Mouse (Mus musculus): Measurements from ENCODE around the gene Wwc1. TPM values are rescaled to one million over a fixed set of nuclear protein-coding genes. Genes with fewer than 3 reads are reported as not detected.
A peak's percentile ranks its signal among the peaks of the same experiment; 100 is the strongest.

Gene Wwc1
- polyA plus RNA-seq, 1 experiment from 2014 or later, result 4.1 TPM

GRCm38 (mm10) chr11:35870961-35871360, 109.4 kb downstream of the Wwc1 start:
- no peak overlapping the region for H3K27ac ChIP-seq (replicated peaks; ENCODE audit: low read depth, low read length)
- H3K4me2 ChIP-seq (ENCODE audit: low read depth, low read length), result no peak overlapping the region
- H3K9ac ChIP-seq (ENCODE audit: low read depth, low read length), result no peak overlapping the region
- 0 out of 2 replicates have a peak, but pooled peaks cover 5% of the 10 kb centered on the region for H3K36me3 ChIP-seq (ENCODE audit: control insufficient read depth, insufficient read depth, low read length)
- 57% methylated on average over 9 of the region's 9 CpGs for WGBS
- no peak overlapping the region for H3K4me3 ChIP-seq (ENCODE audit: low read depth, low read length)
- H3K9me3 ChIP-seq (ENCODE audit: control insufficient read depth, low read length), result no peaks in the 10 kb centered on the region
- ATAC-seq (ENCODE audit: low read depth) (no peak), DNase-seq (ENCODE audit: low spot score) (no peak)
- no peaks in the 10 kb centered on the region for H3K4me1 ChIP-seq (ENCODE audit: control insufficient read depth, insufficient read depth, low read length)
- no peaks in the 10 kb centered on the region for H3K27me3 ChIP-seq (replicated peaks; ENCODE audit: control insufficient read depth, insufficient read depth, low read length)

GRCm38 (mm10) chr11:35866140-35866539, 114.2 kb downstream of the Wwc1 start:
- Histone ChIP-seq H3K4me2 (ENCODE audit: low read depth, low read length) (no peak overlapping the region), H3K9me3 (ENCODE audit: control insufficient read depth, low read length) (no peaks in the 10 kb centered on the region), H3K4me1 (ENCODE audit: control insufficient read depth, insufficient read depth, low read length) (peaks cover 8% of the 10 kb centered on the region), H3K36me3 (ENCODE audit: control insufficient read depth, insufficient read depth, low read length) (0 out of 2 replicates have a peak, but pooled peaks cover 5% of the 10 kb centered on the region), H3K27ac (replicated peaks; ENCODE audit: low read depth, low read length) (no peak overlapping the region), H3K27me3 (replicated peaks; ENCODE audit: control insufficient read depth, insufficient read depth, low read length) (no peaks in the 10 kb centered on the region), H3K9ac (ENCODE audit: low read depth, low read length) (no peak overlapping the region), H3K4me3 (ENCODE audit: low read depth, low read length) (no peak overlapping the region)
- DNase-seq (ENCODE audit: low spot score), result no peak
- ATAC-seq (ENCODE audit: low read depth), result no peak
- WGBS, result 66% methylated on average over 7 of the region's 7 CpGs

- WGBS, result 26% methylated on average over 9 of the region's 9 CpGs
- Histone ChIP-seq H3K4me2 (ENCODE audit: low read depth, low read length) (peak overlapping the region; percentile 29), H3K9me3 (ENCODE audit: control insufficient read depth, low read length) (no peaks in the 10 kb centered on the region), H3K9ac (ENCODE audit: low read depth, low read length) (0 out of 2 replicates have a peak overlapping the region, but pooled peaks have one; percentile 31), H3K36me3 (ENCODE audit: control insufficient read depth, insufficient read depth, low read length) (0 out of 2 replicates have a peak, but pooled peaks cover 5% of the 10 kb centered on the region), H3K4me1 (ENCODE audit: control insufficient read depth, insufficient read depth, low read length) (peaks cover 8% of the 10 kb centered on the region), H3K4me3 (ENCODE audit: low read depth, low read length) (no peak overlapping the region), H3K27ac (replicated peaks; ENCODE audit: low read depth, low read length) (no peak overlapping the region; the same call in 1 of the 2 replicates), H3K27me3 (replicated peaks; ENCODE audit: control insufficient read depth, insufficient read depth, low read length) (no peaks in the 10 kb centered on the region)
- peak; percentile 96 for ATAC-seq (ENCODE audit: low read depth)
- DNase-seq (ENCODE audit: low spot score), result peak; percentile 95
Measured at GRCm38 (mm10) chr11:35864981-35865604, 115.2 kb downstream of the Wwc1 start.

DNA sequence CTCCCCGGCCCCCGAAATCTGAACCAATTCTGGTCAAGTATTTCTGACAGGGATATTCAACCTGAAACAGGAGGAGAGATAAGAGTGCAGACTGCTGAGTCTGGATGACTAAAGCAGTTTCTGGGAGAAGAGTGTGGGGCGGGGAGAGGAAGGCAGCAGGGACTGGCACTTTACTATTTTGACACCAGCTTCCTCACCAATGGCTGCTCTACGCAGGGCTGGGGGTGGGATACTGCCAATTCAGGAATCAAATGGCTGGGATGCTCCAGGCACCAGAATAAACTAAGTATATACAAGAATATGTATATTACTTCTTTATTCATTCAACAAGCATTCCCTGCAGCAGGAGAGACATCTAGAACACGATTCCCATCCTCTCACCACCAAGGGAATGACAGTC, 116.7 kb downstream of the Wwc1 start:
- Histone ChIP-seq H3K9ac (ENCODE audit: low read depth, low read length) (no peak overlapping the region), H3K4me2 (ENCODE audit: low read depth, low read length) (no peak overlapping the region), H3K27ac (replicated peaks; ENCODE audit: low read depth, low read length) (no peak overlapping the region), H3K27me3 (replicated peaks; ENCODE audit: control insufficient read depth, insufficient read depth, low read length) (no peaks in the 10 kb centered on the region), H3K4me3 (ENCODE audit: low read depth, low read length) (no peak overlapping the region), H3K9me3 (ENCODE audit: control insufficient read depth, low read length) (no peaks in the 10 kb centered on the region), H3K36me3 (ENCODE audit: control insufficient read depth, insufficient read depth, low read length) (0 out of 2 replicates have a peak, but pooled peaks cover 3% of the 10 kb centered on the region), H3K4me1 (ENCODE audit: control insufficient read depth, insufficient read depth, low read length) (peaks cover 8% of the 10 kb centered on the region)
- DNase-seq (ENCODE audit: low spot score), result no peak
- ATAC-seq (ENCODE audit: low read depth), result no peak
- 90% methylated on average over 5 of the region's 5 CpGs for WGBS

DNA sequence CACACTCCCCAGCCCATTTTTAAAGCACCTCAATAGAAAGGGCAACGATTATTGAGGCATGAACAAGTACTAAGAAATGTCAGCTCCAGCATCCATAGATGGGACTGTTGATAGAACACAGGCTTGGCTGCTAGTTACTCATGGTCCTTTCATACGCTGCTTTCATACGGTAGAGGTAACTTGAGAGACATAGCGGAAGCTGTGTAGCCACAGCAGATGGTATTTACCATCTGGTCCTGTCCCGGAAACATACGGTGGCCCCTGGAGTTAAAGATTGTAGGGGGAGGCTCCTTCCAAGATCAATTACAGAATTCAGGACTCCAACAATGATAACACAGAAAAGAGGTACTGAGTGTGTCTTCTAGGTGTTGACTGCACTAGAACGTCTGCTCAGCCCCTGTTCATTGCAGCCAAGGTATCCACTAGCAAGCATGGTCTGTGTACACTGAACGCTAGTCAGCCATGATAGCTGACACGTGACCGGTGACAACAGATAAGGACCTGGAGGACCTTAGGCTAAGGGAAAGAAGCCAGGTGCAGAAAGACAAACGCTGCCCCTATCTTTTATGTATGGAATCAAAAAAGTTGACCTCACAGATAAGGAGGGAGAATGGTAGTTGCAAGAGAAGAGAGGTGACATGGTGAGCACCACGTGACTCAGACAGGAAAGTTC, 122.8 kb downstream of the Wwc1 start:
- no peak for DNase-seq (ENCODE audit: low spot score)
- H3K9ac ChIP-seq (ENCODE audit: low read depth, low read length), result no peak overlapping the region
- no peak overlapping the region for H3K4me2 ChIP-seq (ENCODE audit: low read depth, low read length)
- H3K9me3 ChIP-seq (ENCODE audit: control insufficient read depth, low read length), result no peaks in the 10 kb centered on the region
- no peaks in the 10 kb centered on the region for H3K36me3 ChIP-seq (ENCODE audit: control insufficient read depth, insufficient read depth, low read length)
- ATAC-seq (ENCODE audit: low read depth), result 0 out of 2 replicates have a peak, but pooled peaks have one; percentile 24
- no peaks in the 10 kb centered on the region for H3K27me3 ChIP-seq (replicated peaks; ENCODE audit: control insufficient read depth, insufficient read depth, low read length)
- H3K4me1 ChIP-seq (ENCODE audit: control insufficient read depth, insufficient read depth, low read length), result no peaks in the 10 kb centered on the region; the same call in 1 of the 2 replicates
- no peak overlapping the region for H3K27ac ChIP-seq (replicated peaks; ENCODE audit: low read depth, low read length)
- no peak overlapping the region for H3K4me3 ChIP-seq (ENCODE audit: low read depth, low read length)
- WGBS, result 75% methylated on average over 12 of the region's 12 CpGs

GRCm38 (mm10) chr11:35856359-35857040, 123.8 kb downstream of the Wwc1 start:
- H3K36me3 ChIP-seq (ENCODE audit: control insufficient read depth, insufficient read depth, low read length), result 0 out of 2 replicates have a peak, but pooled peaks cover 4% of the 10 kb centered on the region
- H3K9me3 ChIP-seq (ENCODE audit: control insufficient read depth, low read length), result no peaks in the 10 kb centered on the region
- WGBS, result 59% methylated on average over 11 of the region's 11 CpGs
- H3K4me2 ChIP-seq (ENCODE audit: low read depth, low read length), result no peak overlapping the region
- DNase-seq (ENCODE audit: low spot score) (peak; percentile 44), ATAC-seq (ENCODE audit: low read depth) (peak; percentile 68)
- no peaks in the 10 kb centered on the region; the same call in 1 of the 2 replicates for H3K4me1 ChIP-seq (ENCODE audit: control insufficient read depth, insufficient read depth, low read length)
- H3K9ac ChIP-seq (ENCODE audit: low read depth, low read length), result no peak overlapping the region
- no peak overlapping the region for H3K4me3 ChIP-seq (ENCODE audit: low read depth, low read length)
- H3K27ac ChIP-seq (replicated peaks; ENCODE audit: low read depth, low read length), result no peak overlapping the region; the same call in 1 of the 2 replicates
- H3K27me3 ChIP-seq (replicated peaks; ENCODE audit: control insufficient read depth, insufficient read depth, low read length), result no peaks in the 10 kb centered on the region

DNA sequence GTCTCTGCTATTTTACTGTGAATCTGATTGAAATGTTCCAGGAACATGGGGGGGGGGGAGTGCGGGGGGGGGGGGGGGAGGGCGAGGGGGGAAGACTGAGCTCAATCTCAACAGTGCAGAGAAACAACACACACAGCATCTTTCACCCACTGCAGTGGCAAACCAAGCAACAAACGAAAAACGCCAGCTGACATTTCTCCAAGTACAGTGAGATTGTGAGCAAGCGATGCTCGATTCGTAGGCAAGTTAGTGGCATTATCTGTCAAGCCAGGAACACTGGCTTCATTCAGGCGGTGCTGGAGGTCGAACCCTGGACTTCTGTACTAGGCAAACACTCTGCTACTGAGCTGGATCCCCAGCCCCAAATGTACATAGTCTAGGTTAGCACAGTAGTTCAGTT, 124.8 kb downstream of the Wwc1 start:
- no peaks in the 10 kb centered on the region for H3K9me3 ChIP-seq (ENCODE audit: control insufficient read depth, low read length)
- 0 out of 2 replicates have a peak, but pooled peaks cover 9% of the 10 kb centered on the region for H3K36me3 ChIP-seq (ENCODE audit: control insufficient read depth, insufficient read depth, low read length)
- ATAC-seq (ENCODE audit: low read depth), result no peak
- H3K4me1 ChIP-seq (ENCODE audit: control insufficient read depth, insufficient read depth, low read length), result no peaks in the 10 kb centered on the region; the same call in 1 of the 2 replicates
- no peak overlapping the region for H3K4me2 ChIP-seq (ENCODE audit: low read depth, low read length)
- no peak for DNase-seq (ENCODE audit: low spot score)
- H3K27ac ChIP-seq (replicated peaks; ENCODE audit: low read depth, low read length), result no peak overlapping the region
- H3K4me3 ChIP-seq (ENCODE audit: low read depth, low read length), result no peak overlapping the region
- WGBS, result 88% methylated on average over 7 of the region's 9 CpGs
- H3K9ac ChIP-seq (ENCODE audit: low read depth, low read length), result no peak overlapping the region
- H3K27me3 ChIP-seq (replicated peaks; ENCODE audit: control insufficient read depth, insufficient read depth, low read length), result no peaks in the 10 kb centered on the region

- no peaks in the 10 kb centered on the region for H3K9me3 ChIP-seq (ENCODE audit: control insufficient read depth, low read length)
- H3K4me3 ChIP-seq (ENCODE audit: low read depth, low read length), result no peak overlapping the region
- 84% methylated on average over 5 of the region's 5 CpGs for WGBS
- 0 out of 2 replicates have a peak, but pooled peaks cover 9% of the 10 kb centered on the region for H3K36me3 ChIP-seq (ENCODE audit: control insufficient read depth, insufficient read depth, low read length)
- DNase-seq (ENCODE audit: low spot score), result no peak
- H3K9ac ChIP-seq (ENCODE audit: low read depth, low read length), result no peak overlapping the region
- no peak overlapping the region for H3K27ac ChIP-seq (replicated peaks; ENCODE audit: low read depth, low read length)
- no peaks in the 10 kb centered on the region; the same call in 1 of the 2 replicates for H3K4me1 ChIP-seq (ENCODE audit: control insufficient read depth, insufficient read depth, low read length)
- ATAC-seq (ENCODE audit: low read depth), result no peak
- H3K4me2 ChIP-seq (ENCODE audit: low read depth, low read length), result no peak overlapping the region
- no peaks in the 10 kb centered on the region for H3K27me3 ChIP-seq (replicated peaks; ENCODE audit: control insufficient read depth, insufficient read depth, low read length)
Measured at GRCm38 (mm10) chr11:35854941-35855340, 125.4 kb downstream of the Wwc1 start.

Data from embryonic facial prominence, embryonic 14.5 days (tissue).